Mouse (Mus musculus) kidney, adult 2 months (tissue): ENCODE results near the gene Lmbrd2. TPM values are rescaled to one million over a fixed set of nuclear protein-coding genes. Genes with fewer than 3 reads are reported as not detected.

ENCODE experiments used
- DNase-seq: peaks from one replicate; pipeline ENCODE4 v3.0.0; 2021
- H3K27ac ChIP-seq: fragments of 200-500 bp; 2 replicates; pipeline ENCODE4 v1.5.1; 2012; ENCODE audit warnings: low read depth, low read length, control low read depth, inconsistent platforms; ENCODE audit not compliant: insufficient read depth
- H3K27me3 ChIP-seq: fragments of 200-500 bp; replicated peaks from 2 replicates; pipeline ENCODE4 v1.6.1; 2012; ENCODE audit warnings: mild to moderate bottlenecking, moderate library complexity, low read length, inconsistent platforms; ENCODE audit not compliant: control insufficient read depth, insufficient read depth
- H3K36me3 ChIP-seq: fragments of 200-500 bp; 2 replicates; pipeline ENCODE4 v1.6.1; 2012; ENCODE audit warnings: mild to moderate bottlenecking, moderate library complexity, low read length, inconsistent platforms; ENCODE audit not compliant: control insufficient read depth, insufficient read depth
- H3K4me1 ChIP-seq: fragments of 200-500 bp; 2 replicates; pipeline ENCODE4 v1.6.1; 2011; ENCODE audit warnings: low read length; ENCODE audit not compliant: control insufficient read depth, insufficient read depth
- H3K4me3 ChIP-seq: fragments of 200-500 bp; 2 replicates; pipeline ENCODE4 v1.5.1; 2011; ENCODE audit warnings: mild to moderate bottlenecking, low read depth, low read length, control low read depth; ENCODE audit not compliant: insufficient read depth
- CTCF ChIP-seq: fragments of 200-500 bp; conservative IDR thresholded peaks from 2 replicates; pipeline ENCODE4 v1.5.1; 2011; ENCODE audit warnings: low read depth, mild to moderate bottlenecking, control low read depth, low read length, moderate library complexity, mixed read lengths; ENCODE audit not compliant: insufficient read depth, insufficient read length
- POLR2A ChIP-seq: fragments of 200-500 bp; IDR thresholded peaks from one replicate; pipeline ENCODE4 v1.6.1; 2011; ENCODE audit warnings: low read depth, low read length, control low read depth
- WGBS: fragments of 180-500 bp; shearing (Covaris S2); methylation state at CpG from one replicate; pipeline ENCODE4 v1.1.7; 2018; 5-methylcytosine and 5-hydroxymethylcytosine counted together
- polyA plus RNA-seq: library from polyadenylated mRNA; depleted of rRNA; stranded (reverse); fragments of >200 nt; gene quantifications from 2 replicates; pipeline ENCODE4 v1.2.3, GENCODE M21; 2012; rRNA removed

Lmbrd2 gene
- 21.2 and 32.4 TPM in 2 replicates for polyA plus RNA-seq

- Histone ChIP-seq H3K4me3 (peak within 1 kb of the TSS; percentile 82), H3K4me1 (peaks cover 6% of the 10 kb centered on the region), H3K27me3 (no peaks in the 10 kb centered on the region), H3K36me3 (no peaks in the 10 kb centered on the region), H3K27ac (peak within 1 kb of the TSS; percentile 53)
- no peak for TF ChIP-seq CTCF
- TF ChIP-seq POLR2A, result peak; percentile 22
- peak; percentile 99 for DNase-seq
- whole genome bisulfite sequencing, result under 1% methylated on average over 34 of the region's 34 CpGs
Observed at GRCm38 (mm10) chr15:9140252-9140680, at the start of gene Lmbrd2. Lmbrd2 (plus strand) TSS chr15:9140550.

- TF ChIP-seq CTCF (no peak), POLR2A (no peak)
- 93% methylated on average over 5 of the region's 5 CpGs for WGBS
- no peaks in the 10 kb centered on the region for H3K27me3 ChIP-seq
- H3K36me3 ChIP-seq, result peaks cover 3% of the 10 kb centered on the region
- no peak for DNase-seq
- H3K4me3 ChIP-seq, result no peak overlapping the region
- H3K27ac ChIP-seq, result no peak overlapping the region
- H3K4me1 ChIP-seq, result no peaks in the 10 kb centered on the region
Observed at GRCm38 (mm10) chr15:9090662-9091061, 49.7 kb upstream of the Lmbrd2 start.

- no peaks in the 10 kb centered on the region for H3K4me1 ChIP-seq
- no peaks in the 10 kb centered on the region for H3K27me3 ChIP-seq
- WGBS, result 79% methylated on average over 11 of the region's 11 CpGs
- H3K27ac ChIP-seq, result no peak overlapping the region
- TF ChIP-seq CTCF (no peak), POLR2A (no peak)
- peaks cover 3% of the 10 kb centered on the region; the same call in 1 of the 2 replicates for H3K36me3 ChIP-seq
- no peak for DNase-seq
- H3K4me3 ChIP-seq, result no peak overlapping the region
Observed at GRCm38 (mm10) chr15:9093598-9094365, 46.6 kb upstream of the Lmbrd2 start.

GRCm38 (mm10) chr15:9094366-9094750 is 46.0 kb upstream of the Lmbrd2 start:
- no peak for DNase-seq
- Histone ChIP-seq H3K36me3 (peaks cover 3% of the 10 kb centered on the region; the same call in 1 of the 2 replicates), H3K27ac (no peak overlapping the region), H3K27me3 (no peaks in the 10 kb centered on the region), H3K4me3 (no peak overlapping the region), H3K4me1 (no peaks in the 10 kb centered on the region)
- 48% methylated on average over 13 of the region's 13 CpGs for WGBS
- TF ChIP-seq POLR2A, result no peak
- TF ChIP-seq CTCF, result no peak

GRCm38 (mm10) chr15:9096865-9097264 is 43.5 kb upstream of the Lmbrd2 start:
- Histone ChIP-seq H3K27me3 (no peaks in the 10 kb centered on the region), H3K4me3 (no peak overlapping the region), H3K4me1 (no peaks in the 10 kb centered on the region), H3K36me3 (peaks cover 3% of the 10 kb centered on the region; the same call in 1 of the 2 replicates), H3K27ac (no peak overlapping the region)
- 86% methylated on average over 4 of the region's 4 CpGs for WGBS
- DNase-seq, result no peak
- TF ChIP-seq POLR2A (no peak), CTCF (no peak)

GRCm38 (mm10) chr15:9100446-9101077 is 39.8 kb upstream of the Lmbrd2 start:
- Histone ChIP-seq H3K27me3 (no peaks in the 10 kb centered on the region), H3K4me3 (no peak overlapping the region), H3K36me3 (peaks cover 6% of the 10 kb centered on the region; the same call in 1 of the 2 replicates), H3K27ac (no peak overlapping the region), H3K4me1 (no peaks in the 10 kb centered on the region)
- WGBS, result 79% methylated on average over 10 of the region's 10 CpGs
- no peak for TF ChIP-seq POLR2A
- no peak for TF ChIP-seq CTCF
- DNase-seq, result no peak

GRCm38 (mm10) chr15:9106303-9107074 is 33.9 kb upstream of the Lmbrd2 start:
- peak; percentile 38 for DNase-seq
- H3K27ac ChIP-seq, result no peak overlapping the region
- H3K27me3 ChIP-seq, result no peaks in the 10 kb centered on the region
- no peak for TF ChIP-seq CTCF
- peaks cover 8% of the 10 kb centered on the region; the same call in 1 of the 2 replicates for H3K36me3 ChIP-seq
- WGBS, result 47% methylated on average over 13 of the region's 13 CpGs
- H3K4me1 ChIP-seq, result no peaks in the 10 kb centered on the region; the same call in 1 of the 2 replicates
- no peak overlapping the region for H3K4me3 ChIP-seq
